In the genomic region with DNA sequence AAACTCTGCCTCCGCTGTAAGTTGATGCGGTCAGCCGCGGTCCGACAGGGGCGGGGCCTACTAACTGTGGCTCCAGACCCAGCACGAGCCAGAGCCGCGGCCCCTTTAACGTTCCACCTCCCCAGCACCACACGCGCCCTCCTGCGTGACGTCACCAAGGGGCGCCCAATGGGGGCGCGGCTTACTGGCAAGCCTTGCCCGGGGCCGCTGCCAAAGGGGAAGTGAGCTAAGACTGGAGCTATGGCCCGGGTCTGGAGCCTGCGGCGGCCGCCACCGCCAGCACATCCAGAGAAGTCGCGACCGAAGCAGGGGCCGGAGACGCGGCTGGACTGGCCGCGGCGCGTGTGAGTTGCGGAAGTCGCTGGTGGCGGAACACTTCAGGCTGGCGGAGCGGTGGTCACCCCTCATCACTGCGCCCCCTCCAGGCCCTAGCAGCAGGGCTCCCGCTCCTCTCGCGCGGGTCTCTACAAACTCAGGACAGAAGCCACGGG, we compare ENCODE assay signal across 7 mouse cellular contexts. TPM values are rescaled to one million over a fixed set of nuclear protein-coding genes. Genes with fewer than 3 reads are reported as not detected.
DNase-seq lines count a peak whose midpoint lies in the region; ATAC-seq lines count a peak whose summit lies in the region.

A gene (plus strand): TSS at position 194 of the 491 bp plus-strand sequence.

- peaks cover 9% of the 10 kb centered on the region for H3K4me1 ChIP-seq in intestine, embryonic 15.5 days (replicated peaks)
- peaks cover 20% of the 10 kb centered on the region for H3K4me1 ChIP-seq in midbrain, embryonic 10.5 days

- H3K9ac ChIP-seq in intestine, embryonic 15.5 days: peak within 1 kb of the TSS; percentile 90

- H3K9me3 ChIP-seq in intestine, embryonic 15.5 days: no peaks in the 10 kb centered on the region
- no peaks in the 10 kb centered on the region for H3K9me3 ChIP-seq in midbrain, embryonic 10.5 days (replicated peaks)

- peak within 1 kb of the TSS; percentile 77 for H3K4me2 ChIP-seq in intestine, embryonic 15.5 days (replicated peaks)

- H3K36me3 ChIP-seq in intestine, embryonic 15.5 days: no peaks in the 10 kb centered on the region
- peaks cover 30% of the 10 kb centered on the region for H3K36me3 ChIP-seq in midbrain, embryonic 10.5 days

- H3K27ac ChIP-seq in intestine, embryonic 15.5 days: peak within 1 kb of the TSS; percentile 83
- peak within 1 kb of the TSS; percentile 92 for H3K27ac ChIP-seq in midbrain, embryonic 10.5 days (replicated peaks)

- peak within 1 kb of the TSS; percentile 83 for H3K4me3 ChIP-seq in intestine, embryonic 15.5 days (replicated peaks)
- peak within 1 kb of the TSS; percentile 85 for H3K4me3 ChIP-seq in midbrain, embryonic 10.5 days

- under 1% methylated on average over 45 of the region's 45 CpGs for WGBS in intestine, embryonic 15.5 days
- WGBS in midbrain, embryonic 10.5 days: under 1% methylated on average over 45 of the region's 45 CpGs

- DNase-seq in adrenal gland, adult 2 months: peak; percentile 99
- DNase-seq in embryo, embryonic 11.5 days (ENCODE audit: low read depth, low spot score): peak; percentile 99
- peak; percentile 98 for DNase-seq in gastrocnemius, postnatal 36 days
- DNase-seq in left cerebral cortex, postnatal 25 days (ENCODE audit: low spot score in 2 of 2): peak; percentile 98
- peak; percentile 99 for DNase-seq in midbrain, embryonic 10.5 days (ENCODE audit: low spot score)
- DNase-seq in right cerebral cortex, postnatal 4 days: peak; percentile 98

- intact Hi-C loops in gastrocnemius, postnatal 36 days (cut with DNase I): loop anchor here (5.0 kb wide), 1 partner anchor 95 kb away; no protein-coding TSS in a partner anchor
- intact Hi-C loops in left cerebral cortex, postnatal 25 days (cut with DNase I): loop anchor here (2.0 kb wide), 1 partner anchor 47 kb away; a partner anchor contains a TSS

- peak; percentile 99 for ATAC-seq in intestine, embryonic 15.5 days

- H3K27me3 ChIP-seq in intestine, embryonic 15.5 days (replicated peaks): no peaks in the 10 kb centered on the region
- no peaks in the 10 kb centered on the region; the same call in 1 of the 2 replicates for H3K27me3 ChIP-seq in midbrain, embryonic 10.5 days (ENCODE audit: low read depth, poor library complexity, severe bottlenecking)

RNA-seq across cellular contexts. Expression of the gene that starts here (rescaled TPM):
- 10 to 100 TPM; 82.3 to 86.1 TPM for total RNA-seq in adrenal gland, adult 2 months (2021)
- polyA plus RNA-seq in adrenal gland, adult 2 months (2012; rRNA removed): 29.4 and 31.3 TPM in 2 replicates
- total RNA-seq in gastrocnemius, postnatal 36 days (2021): 10 to 100 TPM; 35.1 to 35.2 TPM
- 31.2 and 32.0 TPM in 2 replicates for polyA plus RNA-seq in intestine, embryonic 15.5 days (2015; fragmentation: Nextera tagmentation; extraction: Ambion mirVana)
- 10 to 100 TPM; 50.9 to 52.1 TPM for total RNA-seq in left cerebral cortex, postnatal 25 days (2021)
- 34.4 and 34.8 TPM in 2 replicates for polyA plus RNA-seq in midbrain, embryonic 10.5 days (2016; fragmentation: Nextera tagmentation; extraction: Ambion mirVana)

Comparison
In these comparisons a context has a peak if more than half of its experiments do, and no peak if none do; other contexts are left out.
1. Peak in every context shown above with its lines: DNase-seq, ATAC-seq, H3K4me3 ChIP-seq and H3K27ac ChIP-seq.